Mouse (Mus musculus) heart, embryonic 13.5 days (tissue): ENCODE measurements at regions not wholly inside any gene's neighbourhood (a gene's known extent, or its start where the extent isn't known, plus 50 kb on each side); places are given as distances from the start of the nearest gene placed in this dataset.
A peak's percentile ranks its signal among the peaks of the same experiment; 100 is the strongest.

Experiments
- ATAC-seq: fragments of 200-750 bp; cut with Nextera tagmentation; 2 replicates; pipeline ENCODE4 v1.8.0; 2017; ENCODE audit warnings: moderate TSS enrichment; ENCODE audit not compliant: insufficient number of reproducible peaks, low FRiP score, low TSS enrichment; ENCODE audit errors: extremely low read depth
- H3K27ac ChIP-seq: fragments of 300-500 bp; sonication (generic); replicated peaks from 2 replicates; pipeline ENCODE4 v1.5.1; 2015; ENCODE audit warnings: moderate library complexity, mild to moderate bottlenecking, inconsistent platforms
- H3K27me3 ChIP-seq: fragments of 300-500 bp; sonication (generic); replicated peaks from 2 replicates; pipeline ENCODE4 v1.6.1; 2015; ENCODE audit warnings: mild to moderate bottlenecking, inconsistent platforms
- H3K36me3 ChIP-seq: fragments of 300-500 bp; sonication (generic); 2 replicates; pipeline ENCODE4 v1.6.1; 2015; ENCODE audit warnings: mild to moderate bottlenecking, inconsistent platforms
- H3K4me1 ChIP-seq: fragments of 300-500 bp; sonication (generic); 2 replicates; pipeline ENCODE4 v1.6.1; 2015; ENCODE audit warnings: inconsistent platforms
- H3K4me2 ChIP-seq: fragments of 300-500 bp; sonication (generic); 2 replicates; pipeline ENCODE4 v1.6.1; 2015; ENCODE audit warnings: inconsistent platforms, mild to moderate bottlenecking, moderate library complexity
- H3K4me3 ChIP-seq: fragments of 300-500 bp; sonication (generic); 2 replicates; pipeline ENCODE4 v1.5.1; 2015; ENCODE audit warnings: moderate library complexity, mild to moderate bottlenecking, inconsistent platforms
- H3K9ac ChIP-seq: fragments of 300-500 bp; sonication (generic); 2 replicates; pipeline ENCODE4 v1.6.1; 2015; ENCODE audit warnings: inconsistent platforms, mild to moderate bottlenecking, moderate library complexity
- H3K9me3 ChIP-seq: fragments of 300-500 bp; sonication (generic); 2 replicates; pipeline ENCODE4 v1.6.1; 2016; ENCODE audit warnings: inconsistent platforms
- WGBS: fragments of 180-500 bp; shearing (Covaris S2); methylation state at CpG from one replicate; pipeline ENCODE4 v1.1.7; 2015; ENCODE audit warnings: mixed read lengths; 5-methylcytosine and 5-hydroxymethylcytosine counted together

DNA sequence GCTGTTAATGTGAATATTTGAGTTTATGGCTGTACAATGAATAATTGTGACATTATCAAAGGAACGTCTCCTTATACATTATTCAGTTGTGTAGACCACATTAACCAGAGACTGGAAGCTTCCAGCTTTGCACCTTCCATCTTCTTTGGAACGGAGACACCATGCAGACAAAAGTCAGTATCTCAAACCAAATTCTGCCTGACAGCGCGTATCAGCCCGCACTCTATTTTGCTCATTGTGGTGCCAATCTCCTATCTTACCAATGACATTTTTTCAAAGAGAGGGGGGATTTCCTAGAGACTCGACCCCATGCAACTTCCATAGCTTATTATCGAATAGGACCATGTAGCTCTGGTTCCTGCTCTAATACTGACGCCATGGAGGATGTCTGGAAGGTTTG lies 69.9 kb upstream of the Tmco5 start:
- Histone ChIP-seq H3K9me3 (no peaks in the 10 kb centered on the region), H3K27ac (no peak overlapping the region), H3K27me3 (no peaks in the 10 kb centered on the region), H3K36me3 (no peaks in the 10 kb centered on the region), H3K9ac (no peak overlapping the region), H3K4me2 (no peak overlapping the region), H3K4me1 (peaks cover 6% of the 10 kb centered on the region; the same call in 1 of the 2 replicates), H3K4me3 (no peak overlapping the region)
- WGBS: 82% methylated on average over 8 of the region's 8 CpGs
- no peak for ATAC-seq

DNA sequence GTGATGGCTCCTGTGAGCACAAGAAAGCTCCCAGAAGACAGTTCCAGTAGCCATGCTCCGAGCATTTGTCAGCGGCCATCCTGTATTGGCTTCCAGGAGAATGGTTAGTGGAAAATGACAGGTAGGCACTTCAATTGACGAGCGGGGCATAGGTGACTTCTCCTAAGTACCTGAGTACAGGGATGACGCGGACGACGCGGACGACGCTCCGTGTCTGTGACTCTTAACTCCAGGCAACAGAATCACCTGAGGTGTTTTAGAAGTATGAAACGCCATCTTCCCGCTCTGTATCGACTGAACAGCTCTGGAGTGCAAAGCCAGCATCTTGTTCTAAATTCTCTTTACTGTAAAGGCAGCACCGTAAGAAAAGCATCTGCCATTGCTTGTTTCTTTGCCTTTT lies 68.4 kb upstream of the Tmco5 start:
- Histone ChIP-seq H3K4me3 (no peak overlapping the region), H3K27me3 (no peaks in the 10 kb centered on the region), H3K9me3 (no peaks in the 10 kb centered on the region), H3K36me3 (no peaks in the 10 kb centered on the region), H3K4me1 (peaks cover 7% of the 10 kb centered on the region; the same call in 1 of the 2 replicates), H3K27ac (no peak overlapping the region), H3K4me2 (no peak overlapping the region), H3K9ac (no peak overlapping the region)
- 88% methylated on average over 16 of the region's 16 CpGs for WGBS
- ATAC-seq: no peak

DNA sequence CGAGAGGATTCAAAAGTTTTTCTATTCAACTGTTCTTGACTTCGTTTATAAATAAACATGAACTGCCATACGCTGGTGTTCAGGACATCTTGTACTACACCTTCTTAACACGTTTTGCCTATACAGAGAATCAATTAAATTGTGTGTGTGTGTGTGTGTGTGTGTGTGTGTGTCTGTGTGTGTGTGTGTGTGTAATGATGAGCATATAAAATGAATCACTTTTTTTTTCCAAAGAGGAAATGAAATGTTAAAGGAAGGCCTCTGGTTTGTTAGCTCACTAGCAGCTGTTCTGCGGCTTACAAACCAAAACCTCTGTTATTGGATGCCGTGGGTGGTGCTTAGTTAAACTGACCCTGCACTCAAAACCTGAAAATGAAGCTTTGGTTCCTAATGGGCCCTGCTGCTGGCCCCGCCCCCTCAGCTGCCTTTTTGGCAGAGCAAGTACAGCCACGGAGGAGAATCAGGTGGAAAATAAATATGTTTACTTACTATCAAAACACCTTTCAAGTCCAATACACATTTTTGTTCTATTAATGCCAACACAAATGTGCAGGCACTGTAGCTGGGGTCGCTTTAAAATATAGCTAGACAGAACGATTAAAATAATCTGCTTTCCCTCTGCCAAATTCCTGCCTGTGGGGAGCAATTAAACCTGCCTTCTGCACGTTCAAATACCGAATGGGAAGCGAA lies 65.5 kb upstream of the Tmco5 start:
- Histone ChIP-seq H3K9me3 (no peaks in the 10 kb centered on the region), H3K4me3 (no peak overlapping the region), H3K4me2 (no peak overlapping the region), H3K36me3 (no peaks in the 10 kb centered on the region), H3K27me3 (no peaks in the 10 kb centered on the region; the same call in 1 of the 2 replicates), H3K4me1 (peaks cover 14% of the 10 kb centered on the region), H3K9ac (0 out of 2 replicates have a peak overlapping the region, but pooled peaks have one; percentile 33), H3K27ac (no peak overlapping the region)
- 51% methylated on average over 13 of the region's 13 CpGs for WGBS
- ATAC-seq: no peak

DNA sequence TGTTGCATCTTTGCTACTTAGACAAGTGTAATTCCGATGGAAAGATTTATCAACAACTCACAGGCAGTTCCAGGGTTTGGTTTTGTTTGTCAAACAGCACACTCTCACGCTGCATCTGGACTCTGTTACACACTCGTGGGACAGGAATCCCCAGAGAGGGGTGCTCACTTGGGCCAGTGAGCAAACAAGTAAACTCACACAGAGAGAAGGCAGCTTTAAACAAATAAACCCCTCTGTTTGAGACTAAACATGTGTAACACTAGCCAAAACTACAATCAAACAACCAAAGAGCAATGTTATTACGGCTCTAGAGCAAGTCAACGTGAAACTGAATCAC lies 65.0 kb upstream of the Tmco5 start:
- Histone ChIP-seq H3K36me3 (no peaks in the 10 kb centered on the region), H3K9ac (0 out of 2 replicates have a peak overlapping the region, but pooled peaks have one; percentile 33), H3K4me3 (no peak overlapping the region), H3K4me1 (peaks cover 18% of the 10 kb centered on the region), H3K9me3 (no peaks in the 10 kb centered on the region), H3K4me2 (no peak overlapping the region), H3K27me3 (no peaks in the 10 kb centered on the region; the same call in 1 of the 2 replicates), H3K27ac (no peak overlapping the region)
- no peak for ATAC-seq
- 54% methylated on average over 5 of the region's 5 CpGs for WGBS

DNA sequence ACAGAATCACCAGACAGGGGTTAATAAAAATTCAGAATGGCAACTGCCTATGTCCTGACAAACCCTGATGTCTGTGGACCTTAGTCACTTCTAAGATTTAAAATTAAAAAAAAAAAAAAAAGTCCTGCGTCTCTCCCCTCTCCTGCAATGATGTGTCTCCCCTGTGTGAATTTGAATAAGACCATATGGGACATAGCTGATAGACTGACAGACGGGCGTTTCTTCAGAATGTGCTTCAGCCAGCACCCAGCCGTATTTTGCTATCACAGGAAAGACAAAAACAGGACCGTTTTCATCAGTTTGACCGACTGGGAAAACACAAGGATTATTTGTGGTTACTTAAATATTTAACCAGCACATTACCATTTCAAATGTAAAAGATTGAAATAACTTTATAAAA lies 61.4 kb upstream of the Tmco5 start:
- Histone ChIP-seq H3K27ac (no peak overlapping the region), H3K4me1 (peaks cover 33% of the 10 kb centered on the region), H3K4me2 (no peak overlapping the region), H3K27me3 (no peaks in the 10 kb centered on the region; the same call in 1 of the 2 replicates), H3K36me3 (no peaks in the 10 kb centered on the region), H3K9ac (no peak overlapping the region), H3K4me3 (no peak overlapping the region), H3K9me3 (no peaks in the 10 kb centered on the region)
- ATAC-seq: no peak
- WGBS: 58% methylated on average over 6 of the region's 6 CpGs

DNA sequence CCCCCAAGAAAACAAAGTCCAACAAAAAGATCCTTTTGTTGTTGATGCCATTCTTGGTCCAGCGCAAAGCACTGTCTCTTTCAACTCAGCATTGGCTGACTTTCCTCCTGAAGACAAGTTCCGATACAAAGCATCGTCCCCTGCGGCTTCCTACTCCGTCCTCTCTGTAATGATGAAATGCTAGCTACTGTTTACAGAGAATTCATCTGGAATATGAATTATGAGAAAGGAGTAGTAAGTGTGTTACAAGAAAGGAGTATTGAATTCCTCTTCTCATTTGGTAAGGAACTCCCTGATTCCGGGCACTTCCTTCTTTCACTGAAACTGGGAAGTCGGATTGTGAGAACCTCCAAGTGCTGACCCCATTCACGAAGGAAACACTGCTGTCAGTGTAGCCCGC lies 60.9 kb upstream of the Tmco5 start:
- Histone ChIP-seq H3K36me3 (no peaks in the 10 kb centered on the region), H3K9ac (no peak overlapping the region), H3K4me1 (peaks cover 33% of the 10 kb centered on the region), H3K4me2 (no peak overlapping the region), H3K9me3 (no peaks in the 10 kb centered on the region), H3K27me3 (no peaks in the 10 kb centered on the region; the same call in 1 of the 2 replicates), H3K4me3 (no peak overlapping the region), H3K27ac (peak overlapping the region; percentile 8; the same call in 1 of the 2 replicates)
- ATAC-seq: no peak
- WGBS: 65% methylated on average over 9 of the region's 9 CpGs

DNA sequence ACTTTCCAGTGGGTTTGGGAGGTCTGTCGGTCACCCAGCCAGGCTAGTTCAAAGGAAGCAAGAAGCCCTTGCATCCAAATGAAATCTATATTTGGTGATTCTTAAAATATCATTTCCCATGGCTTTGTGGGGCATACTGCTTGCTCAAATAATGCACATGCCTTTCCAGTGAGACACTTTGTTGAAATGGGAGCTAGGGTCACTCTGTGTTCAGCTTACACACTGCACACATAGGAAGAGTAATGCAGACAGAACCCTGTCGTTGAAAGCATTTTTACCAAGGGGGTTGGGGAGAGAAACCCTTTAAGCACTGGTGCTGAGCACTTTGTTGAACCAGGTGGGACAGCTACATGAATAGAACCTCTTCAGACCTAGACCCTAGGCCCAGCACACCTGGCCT lies 59.9 kb upstream of the Tmco5 start:
- peaks cover 27% of the 10 kb centered on the region for H3K4me1 ChIP-seq
- H3K27ac ChIP-seq: peak overlapping the region; percentile 77
- no peaks in the 10 kb centered on the region for H3K36me3 ChIP-seq
- peak; percentile 46; the same call in 1 of the 2 replicates for ATAC-seq
- no peaks in the 10 kb centered on the region for H3K9me3 ChIP-seq
- no peak overlapping the region for H3K4me3 ChIP-seq
- peak overlapping the region; percentile 47; the same call in 1 of the 2 replicates for H3K9ac ChIP-seq
- H3K4me2 ChIP-seq: 0 out of 2 replicates have a peak overlapping the region, but pooled peaks have one; percentile 3
- peaks cover 3% of the 10 kb centered on the region; the same call in 1 of the 2 replicates for H3K27me3 ChIP-seq
- WGBS: 18% methylated on average over 2 of the region's 2 CpGs

DNA sequence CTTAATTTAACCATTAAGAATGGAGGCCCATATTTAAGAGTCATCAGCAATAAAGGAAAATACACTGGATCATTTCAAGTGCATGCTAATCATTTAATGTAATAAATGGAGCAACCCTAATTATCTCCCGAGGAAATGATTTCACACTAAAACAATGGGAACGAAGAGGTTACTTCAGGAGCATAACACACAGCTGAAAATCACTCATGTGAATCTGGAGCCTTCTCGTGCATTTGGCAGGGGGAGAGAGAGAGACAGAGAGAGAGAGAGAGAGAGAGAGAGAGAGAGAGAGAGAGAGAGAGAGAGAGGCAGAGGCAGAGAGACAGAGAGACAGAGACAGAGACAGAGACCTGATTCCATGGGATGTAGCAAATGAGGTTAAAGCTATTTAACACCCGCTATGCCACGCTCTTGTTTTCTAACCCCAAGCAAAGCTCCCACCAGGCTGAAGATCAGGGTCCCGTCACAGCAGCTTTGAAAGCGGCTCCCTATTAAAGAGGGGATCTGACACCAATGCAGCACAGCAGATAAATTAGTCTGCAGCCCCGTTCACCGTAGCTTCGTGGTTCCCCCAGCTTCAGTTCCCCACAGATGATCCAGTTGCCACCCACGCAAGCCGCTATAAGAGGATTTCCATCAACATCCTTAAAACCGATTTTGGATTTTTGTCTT lies 59.3 kb upstream of the Tmco5 start:
- no peak for ATAC-seq
- H3K4me3 ChIP-seq: no peak overlapping the region
- H3K9ac ChIP-seq: peak overlapping the region; percentile 47; the same call in 1 of the 2 replicates
- 45% methylated on average over 13 of the region's 13 CpGs for WGBS
- no peaks in the 10 kb centered on the region for H3K36me3 ChIP-seq
- peaks cover 26% of the 10 kb centered on the region for H3K4me1 ChIP-seq
- peaks cover 3% of the 10 kb centered on the region; the same call in 1 of the 2 replicates for H3K27me3 ChIP-seq
- H3K27ac ChIP-seq: peak overlapping the region; percentile 77
- H3K4me2 ChIP-seq: 0 out of 2 replicates have a peak overlapping the region, but pooled peaks have one; percentile 6
- H3K9me3 ChIP-seq: no peaks in the 10 kb centered on the region

DNA sequence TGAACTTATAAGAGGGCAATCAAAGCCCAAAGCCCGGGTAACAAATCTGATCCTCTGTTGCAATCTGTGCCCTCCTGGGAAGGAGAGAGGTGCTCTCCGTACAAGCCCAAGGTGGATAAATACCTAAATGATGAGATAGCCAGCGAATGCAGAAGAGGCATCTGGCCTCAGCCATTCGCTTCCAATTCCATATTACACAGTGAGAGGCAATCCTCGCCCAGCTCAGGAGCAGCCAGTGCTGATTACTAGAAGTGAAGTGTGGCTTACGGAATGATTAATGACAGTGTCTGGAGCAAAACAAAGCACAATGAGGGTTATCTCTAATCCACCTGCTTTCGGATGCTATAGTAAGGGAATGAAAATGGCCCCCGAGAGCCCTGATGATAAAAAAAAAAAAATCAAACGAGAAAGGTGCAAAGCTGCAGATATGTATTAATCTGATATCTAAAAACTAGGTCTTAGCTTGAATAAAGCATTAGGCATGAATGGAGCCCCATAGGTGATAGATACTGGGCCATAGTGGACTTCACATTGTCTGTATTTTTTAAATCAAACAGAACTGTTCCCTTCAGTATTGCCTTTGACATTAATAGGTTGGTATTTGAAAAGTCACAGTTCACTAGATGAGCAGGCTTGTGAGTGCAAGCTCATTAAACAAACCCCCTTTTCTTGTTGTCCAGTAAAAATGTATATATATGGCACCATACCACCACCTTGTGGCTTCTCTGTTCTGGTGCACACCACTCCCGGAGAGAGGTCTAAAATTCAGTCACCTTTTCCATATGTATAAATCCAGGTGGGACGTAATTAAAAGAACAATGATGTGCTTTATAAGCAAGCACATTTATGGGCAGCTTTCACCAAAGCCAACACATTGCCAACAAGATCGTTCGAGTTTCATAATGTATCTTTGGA lies 57.4 kb upstream of the Tmco5 start:
- WGBS: 47% methylated on average over 13 of the region's 13 CpGs
- H3K4me3 ChIP-seq: no peak overlapping the region
- peaks cover 32% of the 10 kb centered on the region for H3K4me1 ChIP-seq
- no peak overlapping the region for H3K4me2 ChIP-seq
- ATAC-seq: no peak
- no peaks in the 10 kb centered on the region for H3K9me3 ChIP-seq
- H3K27me3 ChIP-seq: peaks cover 3% of the 10 kb centered on the region; the same call in 1 of the 2 replicates
- H3K9ac ChIP-seq: no peak overlapping the region; the same call in 1 of the 2 replicates
- H3K36me3 ChIP-seq: no peaks in the 10 kb centered on the region
- no peak overlapping the region for H3K27ac ChIP-seq
